Mouse (Mus musculus): ENCODE results near the gene Atg7. TPM values are rescaled to one million over a fixed set of nuclear protein-coding genes. Genes with fewer than 3 reads are reported as not detected.
A peak's percentile ranks its signal among the peaks of the same experiment; 100 is the strongest.
"Not testable (repeated sequence)": the region's sequence is repeated elsewhere in the genome, so short reads cannot be mapped to it uniquely, and the experiment has no call there.

The Atg7 gene
- not detected in 2 replicates for polyA plus RNA-seq (2012; ENCODE audit: insufficient read depth, insufficient read length, low replicate concordance, missing spikeins)

GRCm38 (mm10) chr6:114642601-114643528 is at the start of gene Atg7:
Gene Atg7 (plus strand): TSS chr6:114643097.
- TF ChIP-seq POLR2A (IDR thresholded peaks at IDR 0.05; ENCODE audit: insufficient read depth, low read depth, low read length) (peak; percentile 52; the same call in 1 of the 2 replicates), CTCF (IDR thresholded peaks at IDR 0.05; ENCODE audit: insufficient read depth, low read depth, low read length) (no peak)
- no peak within 1 kb of the TSS for H3K27ac ChIP-seq (ENCODE audit: insufficient read depth, low read depth, low read length)
- under 1% methylated on average over 38 of the region's 38 CpGs for WGBS
- no peaks in the 10 kb centered on the region for H3K4me1 ChIP-seq (ENCODE audit: control insufficient read depth, insufficient read depth, low read length)
- peak within 1 kb of the TSS; percentile 75 for H3K4me3 ChIP-seq (ENCODE audit: insufficient read depth, low read depth, low read length)

GRCm38 (mm10) chr6:114614076-114614475 is 28.8 kb upstream of the Atg7 start:
- not testable (repeated sequence) for H3K4me3 ChIP-seq (ENCODE audit: insufficient read depth, low read depth, low read length); H3K27ac ChIP-seq (ENCODE audit: insufficient read depth, low read depth, low read length); H3K4me1 ChIP-seq (ENCODE audit: control insufficient read depth, insufficient read depth, low read length)
- WGBS = 11% methylated on average over 9 of the region's 17 CpGs

GRCm38 (mm10) chr6:114633886-114634285 is 9.0 kb upstream of the Atg7 start:
- no CpG with 5 or more reads among the region's 14 CpGs for WGBS
- H3K27ac ChIP-seq (ENCODE audit: insufficient read depth, low read depth, low read length); H3K4me1 ChIP-seq (ENCODE audit: control insufficient read depth, insufficient read depth, low read length); H3K4me3 ChIP-seq (ENCODE audit: insufficient read depth, low read depth, low read length): not testable (repeated sequence)

GRCm38 (mm10) chr6:114643716-114644115 is 819 bp downstream of the Atg7 start:
- peak overlapping the region; percentile 75 for H3K4me3 ChIP-seq (ENCODE audit: insufficient read depth, low read depth, low read length)
- 43% methylated on average over 8 of the region's 8 CpGs for WGBS
- TF ChIP-seq CTCF (IDR thresholded peaks at IDR 0.05; ENCODE audit: insufficient read depth, low read depth, low read length) = no peak
- no peak for TF ChIP-seq POLR2A (IDR thresholded peaks at IDR 0.05; ENCODE audit: insufficient read depth, low read depth, low read length)
- H3K27ac ChIP-seq (ENCODE audit: insufficient read depth, low read depth, low read length) = no peak overlapping the region
- no peaks in the 10 kb centered on the region for H3K4me1 ChIP-seq (ENCODE audit: control insufficient read depth, insufficient read depth, low read length)

GRCm38 (mm10) chr6:114644531-114644930 is 1.6 kb downstream of the Atg7 start:
- TF ChIP-seq CTCF (IDR thresholded peaks at IDR 0.05; ENCODE audit: insufficient read depth, low read depth, low read length) = no peak
- TF ChIP-seq POLR2A (IDR thresholded peaks at IDR 0.05; ENCODE audit: insufficient read depth, low read depth, low read length) = no peak
- Histone ChIP-seq H3K27ac (ENCODE audit: insufficient read depth, low read depth, low read length) (no peak overlapping the region), H3K4me1 (ENCODE audit: control insufficient read depth, insufficient read depth, low read length) (no peaks in the 10 kb centered on the region), H3K4me3 (ENCODE audit: insufficient read depth, low read depth, low read length) (no peak overlapping the region)
- 68% methylated on average over 1 of the region's 1 CpGs for WGBS

GRCm38 (mm10) chr6:114646201-114646600 is 3.3 kb downstream of the Atg7 start:
- 70% methylated on average over 1 of the region's 1 CpGs for WGBS
- no peaks in the 10 kb centered on the region for H3K4me1 ChIP-seq (ENCODE audit: control insufficient read depth, insufficient read depth, low read length)
- no peak for TF ChIP-seq POLR2A (IDR thresholded peaks at IDR 0.05; ENCODE audit: insufficient read depth, low read depth, low read length)
- no peak for TF ChIP-seq CTCF (IDR thresholded peaks at IDR 0.05; ENCODE audit: insufficient read depth, low read depth, low read length)
- H3K27ac ChIP-seq (ENCODE audit: insufficient read depth, low read depth, low read length) = no peak overlapping the region
- no peak overlapping the region for H3K4me3 ChIP-seq (ENCODE audit: insufficient read depth, low read depth, low read length)

GRCm38 (mm10) chr6:114647011-114647410 is 4.1 kb downstream of the Atg7 start:
- Histone ChIP-seq H3K4me3 (ENCODE audit: insufficient read depth, low read depth, low read length) (no peak overlapping the region), H3K4me1 (ENCODE audit: control insufficient read depth, insufficient read depth, low read length) (peaks cover 2% of the 10 kb centered on the region; the same call in 1 of the 2 replicates), H3K27ac (ENCODE audit: insufficient read depth, low read depth, low read length) (no peak overlapping the region)
- TF ChIP-seq POLR2A (IDR thresholded peaks at IDR 0.05; ENCODE audit: insufficient read depth, low read depth, low read length) = no peak
- no peak for TF ChIP-seq CTCF (IDR thresholded peaks at IDR 0.05; ENCODE audit: insufficient read depth, low read depth, low read length)
- 91% methylated on average over 6 of the region's 6 CpGs for WGBS

GRCm38 (mm10) chr6:114648352-114649030 is 5.6 kb downstream of the Atg7 start:
- 94% methylated on average over 4 of the region's 4 CpGs for WGBS
- Histone ChIP-seq H3K27ac (ENCODE audit: insufficient read depth, low read depth, low read length) (no peak overlapping the region), H3K4me3 (ENCODE audit: insufficient read depth, low read depth, low read length) (no peak overlapping the region), H3K4me1 (ENCODE audit: control insufficient read depth, insufficient read depth, low read length) (peaks cover 6% of the 10 kb centered on the region)
- TF ChIP-seq POLR2A (IDR thresholded peaks at IDR 0.05; ENCODE audit: insufficient read depth, low read depth, low read length) = no peak
- TF ChIP-seq CTCF (IDR thresholded peaks at IDR 0.05; ENCODE audit: insufficient read depth, low read depth, low read length) = no peak

GRCm38 (mm10) chr6:114652209-114652608 is 9.3 kb downstream of the Atg7 start:
- no peak for TF ChIP-seq POLR2A (IDR thresholded peaks at IDR 0.05; ENCODE audit: insufficient read depth, low read depth, low read length)
- TF ChIP-seq CTCF (IDR thresholded peaks at IDR 0.05; ENCODE audit: insufficient read depth, low read depth, low read length) = no peak
- H3K4me3 ChIP-seq (ENCODE audit: insufficient read depth, low read depth, low read length) = no peak overlapping the region
- H3K27ac ChIP-seq (ENCODE audit: insufficient read depth, low read depth, low read length) = no peak overlapping the region

More at GRCm38 (mm10) chr6:114652209-114652608, 9.3 kb downstream of the Atg7 start:
- WGBS = 43% methylated on average over 3 of the region's 3 CpGs
- peaks cover 7% of the 10 kb centered on the region for H3K4me1 ChIP-seq (ENCODE audit: control insufficient read depth, insufficient read depth, low read length)

Data from olfactory bulb, adult 2 months (tissue).